Mouse (Mus musculus) left cerebral cortex, adult 2 months (tissue): Measurements from ENCODE around the gene Carnmt1. TPM values are rescaled to one million over a fixed set of nuclear protein-coding genes. Genes with fewer than 3 reads are reported as not detected.

Experiments used
- DNase-seq, 2 experiments: peaks; one replicate each; pipeline ENCODE4 v3.0.0; 2021 to 2022; ENCODE audit warnings: low spot score in 2 of 2, mixed read lengths in 1 of 2; ENCODE audit errors: extremely low spot score in 1 of 2
- H3K27ac ChIP-seq: fragments of 200-600 bp; 2 replicates; pipeline ENCODE4 v1.8.1; 2022
- H3K4me3 ChIP-seq: fragments of 200-600 bp; 2 replicates; pipeline ENCODE4 v1.8.1; 2022
- CTCF ChIP-seq: fragments of 200-600 bp; IDR thresholded peaks from 2 replicates; pipeline ENCODE4 v1.8.1; 2022; ENCODE audit warnings: antibody characterized with exemption, mild to moderate bottlenecking, moderate library complexity
- intact Hi-C: fragments of 180-260 bp; cut with DNase I; formaldehyde crosslinking; loops from one replicate; pipeline ENCODE4 v1.15.1; 2025
- long read RNA-seq, 2 experiments: library from polyadenylated mRNA; stranded (forward); transcript quantifications; one replicate each; pipeline ENCODE4 v2.0.0; 2021; ENCODE audit warnings: borderline mapping rate in 2 of 2
- total RNA-seq, 2 experiments: library from RNA; stranded (reverse); gene quantifications; 2 replicates each; pipeline ENCODE4 v1.2.3; 2021

The Carnmt1 gene
- 10 to 100 TPM; 12.6 to 12.9 TPM for total RNA-seq
- long read RNA-seq, experiment 1, full-length matches to known transcripts: 7 of 14 reads
- long read RNA-seq, experiment 1, partial matches to known transcripts: 3 of 14 reads
- long read RNA-seq, experiment 1, other reads (novel, unspliced or antisense): 4 of 14 reads
- long read RNA-seq, experiment 2, full-length matches to known transcripts: 6 of 7 reads
- long read RNA-seq, experiment 2, partial matches to known transcripts: 0 of 7 reads
- long read RNA-seq, experiment 2, other reads (novel, unspliced or antisense): 1 of 7 reads

GRCm38 (mm10) chr19:18670608-18671007 lies at the start of gene Carnmt1:
Gene Carnmt1 (plus strand): TSS chr19:18670764.
- peak within 1 kb of the TSS; percentile 28 for H3K27ac ChIP-seq
- intact Hi-C loops: loop anchor here (5.0 to 10.0 kb wide), 3 partner anchors 38 to 1276 kb away; partner anchors contain the start of genes D030056L22Rik, Nmrk1, Ostf1 and Rfk
- DNase-seq: peak; percentile 97
- TF ChIP-seq CTCF: no peak
- peak within 1 kb of the TSS; percentile 88 for H3K4me3 ChIP-seq

GRCm38 (mm10) chr19:18623894-18624293 lies 46.7 kb upstream of the Carnmt1 start:
- H3K27ac ChIP-seq: no peak overlapping the region
- TF ChIP-seq CTCF: no peak
- no peak for DNase-seq
- no peak overlapping the region for H3K4me3 ChIP-seq
- intact Hi-C loops: no loop called here

GRCm38 (mm10) chr19:18629589-18629988 lies 41.0 kb upstream of the Carnmt1 start:
- no peak for TF ChIP-seq CTCF
- intact Hi-C loops: no loop called here
- no peak for DNase-seq
- Histone ChIP-seq H3K27ac (no peak overlapping the region), H3K4me3 (no peak overlapping the region)

- intact Hi-C loops: loop anchor here (5.0 kb wide), 1 partner anchor 42 kb away; the partner anchor contains the start of gene Carnmt1
- H3K27ac ChIP-seq: peak overlapping the region; percentile 66; the same call in 1 of the 2 replicates
Observed at GRCm38 (mm10) chr19:18630221-18631119, 40.1 kb upstream of the Carnmt1 start.

GRCm38 (mm10) chr19:18631161-18631643 lies 39.4 kb upstream of the Carnmt1 start:
- intact Hi-C loops: loop anchor here (5.0 kb wide), 1 partner anchor 41 kb away; the partner anchor contains the start of gene Carnmt1
- DNase-seq: peak; percentile 29 to 40
- TF ChIP-seq CTCF: no peak
- Histone ChIP-seq H3K27ac (peak overlapping the region; percentile 66), H3K4me3 (peak overlapping the region; percentile 75)

More at GRCm38 (mm10) chr19:18630221-18631119, 40.1 kb upstream of the Carnmt1 start:
- DNase-seq: no peak
- H3K4me3 ChIP-seq: peak overlapping the region; percentile 75
- TF ChIP-seq CTCF: no peak

- DNase-seq: peak; percentile 93 to 95
- intact Hi-C loops: loop anchor here (5.0 kb wide), 1 partner anchor 41 kb away; the partner anchor contains the start of gene Carnmt1
- peak within 1 kb of the TSS; percentile 75 for H3K4me3 ChIP-seq
- no peak for TF ChIP-seq CTCF
- H3K27ac ChIP-seq: peak within 1 kb of the TSS; percentile 66
Observed at GRCm38 (mm10) chr19:18631644-18632219, 38.8 kb upstream of the Carnmt1 start, which contains the start of the genes Ostf1 and Nmrk1. Gene Ostf1 (minus strand): TSS chr19:18631823. Gene Nmrk1 (plus strand): TSS chr19:18631950.

- TF ChIP-seq CTCF: no peak
- peak overlapping the region; percentile 75 for H3K4me3 ChIP-seq
- no peak overlapping the region for H3K27ac ChIP-seq
- intact Hi-C loops: loop anchor here (5.0 kb wide), 1 partner anchor 40 kb away; the partner anchor contains the start of gene Carnmt1
- no peak for DNase-seq
Observed at GRCm38 (mm10) chr19:18632231-18633185, 38.1 kb upstream of the Carnmt1 start.

GRCm38 (mm10) chr19:18637954-18638353 lies 32.6 kb upstream of the Carnmt1 start:
- no peak for TF ChIP-seq CTCF
- Histone ChIP-seq H3K4me3 (no peak overlapping the region), H3K27ac (no peak overlapping the region)
- DNase-seq: no peak
- intact Hi-C loops: no loop called here

GRCm38 (mm10) chr19:18638949-18639348 lies 31.6 kb upstream of the Carnmt1 start:
- H3K4me3 ChIP-seq: no peak overlapping the region
- DNase-seq: no peak
- H3K27ac ChIP-seq: no peak overlapping the region
- intact Hi-C loops: no loop called here
- no peak for TF ChIP-seq CTCF

- peak; percentile 60 for TF ChIP-seq CTCF
- DNase-seq: no peak
- Histone ChIP-seq H3K4me3 (no peak overlapping the region), H3K27ac (no peak overlapping the region)
- intact Hi-C loops: no loop called here
Observed at GRCm38 (mm10) chr19:18639552-18639951, 31.0 kb upstream of the Carnmt1 start.
